Mouse (Mus musculus) layer of hippocampus, adult 9-10 months (tissue): ENCODE results near the gene 4933407L21Rik.

Experiments
- DNase-seq: peaks from one replicate; pipeline ENCODE4 v3.0.0; 2022; ENCODE audit warnings: low spot score

The 4933407L21Rik gene

DNA sequence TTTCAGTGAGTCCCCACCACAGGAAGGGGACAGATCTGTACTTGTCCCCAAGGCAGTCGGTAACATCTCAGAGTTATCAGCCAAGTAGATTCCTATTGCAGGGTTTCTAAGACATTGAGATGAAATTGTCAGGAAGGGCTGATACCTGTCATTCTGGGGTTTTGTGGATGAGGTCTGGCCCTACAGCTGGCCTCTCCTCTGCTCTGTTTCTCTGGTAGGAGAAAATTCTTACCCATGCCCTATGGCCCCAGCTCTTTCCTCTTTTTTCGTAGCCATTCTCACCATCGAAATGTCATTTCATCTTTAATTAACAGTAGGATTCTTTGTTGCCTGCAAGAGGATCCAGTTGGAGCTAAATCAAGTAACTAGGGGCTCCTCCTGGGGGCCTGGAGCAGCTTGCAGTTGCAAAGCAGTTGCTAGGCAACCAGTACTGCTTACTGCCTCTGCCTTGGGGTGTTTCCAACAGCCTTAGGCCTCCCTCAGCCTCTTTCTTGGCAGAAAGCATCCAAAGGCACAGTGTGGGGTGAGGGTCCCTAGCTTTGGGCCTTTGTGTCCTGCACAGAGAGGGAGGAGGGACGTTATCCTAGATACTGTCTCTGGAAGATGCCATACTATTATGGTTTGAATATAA is at the start of gene 4933407L21Rik:
4933407L21Rik (plus strand) TSS at position 427 of the 631 bp plus-strand sequence.
- DNase-seq = peak; percentile 67

DNA sequence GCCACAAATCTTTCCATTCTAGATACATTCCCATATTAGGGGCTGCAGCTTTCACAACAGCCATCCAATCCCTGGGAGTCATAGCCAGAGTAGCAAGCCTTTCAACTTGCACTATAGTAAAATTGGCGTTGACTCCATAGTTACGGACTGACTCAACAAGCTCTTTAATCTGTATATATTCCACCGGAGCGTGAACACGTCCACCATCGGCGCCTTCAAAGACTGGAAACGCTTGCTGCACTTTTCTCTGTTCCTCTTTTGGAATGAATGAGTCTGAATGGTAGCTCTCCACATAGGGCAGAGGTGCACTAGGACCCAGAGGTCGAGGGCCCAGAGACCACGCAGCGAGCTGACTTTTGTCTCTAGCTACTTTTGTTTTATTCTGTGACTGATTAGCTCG is 46.3 kb upstream of the 4933407L21Rik start:
- no peak for DNase-seq

DNA sequence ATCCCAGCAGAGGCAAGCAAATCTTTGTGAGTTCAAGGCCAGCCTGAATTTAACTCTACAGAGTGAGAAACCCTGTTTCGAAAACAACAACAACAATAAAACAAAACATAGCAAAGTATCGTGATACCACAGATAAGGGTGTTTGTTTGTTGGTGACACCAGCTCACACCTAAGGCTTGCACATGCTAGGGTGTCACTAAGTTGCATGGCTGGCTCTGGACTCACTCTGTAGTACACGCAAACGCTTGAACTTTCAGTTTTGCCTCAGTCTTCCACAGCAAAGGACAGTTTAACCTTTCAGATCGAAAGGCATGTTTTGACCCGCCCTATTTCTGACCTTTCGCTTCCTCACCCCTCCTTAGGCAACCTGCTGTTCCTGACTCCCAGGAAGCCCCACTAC is 41.1 kb upstream of the 4933407L21Rik start:
- no peak for DNase-seq

DNA sequence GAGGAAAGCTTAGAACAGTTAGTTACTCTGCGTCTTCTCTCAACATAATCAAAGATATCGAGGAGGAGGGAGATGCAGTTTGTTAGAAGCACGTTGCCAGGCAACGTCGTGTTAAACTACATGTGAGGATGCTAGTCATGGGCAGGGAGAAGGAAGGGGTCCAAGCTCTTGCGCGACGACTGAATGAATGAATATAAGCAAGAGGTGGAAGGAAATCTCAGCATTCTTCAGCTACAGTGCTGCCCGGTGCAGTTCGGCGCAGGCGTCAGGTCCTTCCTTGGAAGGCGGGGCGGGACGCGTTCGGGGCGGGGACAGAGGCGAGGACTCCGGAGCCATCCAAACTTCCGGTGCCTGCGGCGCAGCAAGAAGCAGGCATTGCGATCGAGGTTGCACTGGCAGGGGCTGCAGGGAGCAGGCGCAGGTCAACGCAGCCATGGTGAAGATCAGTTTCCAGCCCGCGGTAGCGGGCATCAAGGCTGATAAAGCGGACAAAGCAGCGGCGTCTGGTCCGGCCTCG is 34.0 kb upstream of the 4933407L21Rik start, which contains the start of gene Itm2c:
Itm2c (plus strand) TSS at position 51 of the 517 bp plus-strand sequence.
- DNase-seq = peak; percentile 68

DNA sequence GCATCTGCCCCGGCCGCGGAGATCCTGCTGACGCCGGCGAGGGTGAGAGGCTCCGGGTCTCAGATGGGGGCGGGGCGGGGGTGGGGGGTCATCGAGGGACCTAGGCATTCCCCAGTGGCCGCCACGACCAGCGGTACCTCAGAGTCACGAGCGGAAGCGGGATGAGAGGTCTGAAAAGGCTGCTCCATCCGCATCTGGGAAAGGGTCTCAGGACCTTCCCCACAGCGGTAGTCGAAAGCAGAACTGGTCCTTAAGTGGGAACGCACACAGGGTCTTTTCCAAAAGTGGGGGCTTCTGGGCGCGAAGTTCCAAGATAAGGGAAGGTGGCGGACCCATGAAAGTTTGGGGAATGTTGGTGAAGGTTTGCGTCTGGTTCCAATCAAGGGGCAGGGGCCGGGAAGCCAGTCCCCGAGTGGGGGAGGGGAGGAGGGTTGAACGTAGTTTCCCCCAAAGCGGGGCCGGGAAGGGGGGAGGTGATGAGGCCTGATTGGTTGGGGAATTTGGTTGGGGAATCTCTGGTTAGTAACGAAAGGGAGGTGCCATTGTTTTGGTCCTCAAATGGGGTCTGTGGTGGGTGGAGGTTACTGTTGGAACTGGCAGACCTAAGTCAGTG is 33.4 kb upstream of the 4933407L21Rik start:
- DNase-seq = no peak

DNA sequence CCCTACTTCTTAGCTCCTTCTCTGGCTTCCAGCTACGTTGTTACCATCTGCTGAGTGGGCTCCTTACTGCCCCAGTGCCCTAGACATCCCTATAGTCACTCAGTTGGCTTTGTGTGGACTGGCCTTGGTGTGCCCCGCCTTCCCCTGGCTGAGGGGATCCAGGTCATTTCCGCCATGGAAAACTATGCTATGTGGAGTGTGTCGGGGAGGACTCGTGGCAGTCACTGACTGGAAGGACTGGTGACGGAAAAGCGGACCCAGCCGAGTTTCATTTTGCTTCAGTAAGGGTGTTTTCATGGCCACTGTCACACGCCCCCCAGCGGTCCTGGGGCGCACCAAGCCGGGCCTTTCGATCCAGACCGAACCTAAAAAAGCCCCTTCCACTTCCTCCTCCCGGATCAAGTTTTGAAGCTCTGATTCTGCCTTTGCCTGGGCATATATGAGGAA is 32.9 kb upstream of the 4933407L21Rik start:
- peak; percentile 68 for DNase-seq

DNA sequence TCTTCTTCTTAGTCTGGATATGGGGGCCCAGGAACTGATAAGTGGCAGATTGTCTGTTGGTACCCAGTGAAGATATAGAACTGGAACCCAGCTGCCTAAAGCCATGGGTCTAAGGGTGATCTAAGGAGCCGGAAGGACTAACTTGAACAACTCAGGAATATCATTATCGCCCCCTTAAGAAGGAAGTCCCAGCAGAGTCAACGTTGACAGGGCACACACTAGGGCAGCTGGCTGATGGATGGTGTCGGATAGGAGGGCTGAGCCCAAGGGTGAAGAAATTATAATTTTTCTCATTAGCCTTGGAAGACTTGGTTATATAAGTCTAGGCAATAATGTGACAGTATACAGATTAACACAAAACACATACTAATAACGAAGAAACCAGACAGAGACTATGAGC is 32.2 kb upstream of the 4933407L21Rik start:
- no peak for DNase-seq

GRCm38 (mm10) chr1:85896781-85897700 is 31.2 kb upstream of the 4933407L21Rik start:
- no peak for DNase-seq

GRCm38 (mm10) chr1:85897901-85898760 is 30.2 kb upstream of the 4933407L21Rik start:
- no peak for DNase-seq

GRCm38 (mm10) chr1:85898761-85899387 is 29.4 kb upstream of the 4933407L21Rik start:
- no peak for DNase-seq

- DNase-seq = no peak
Measured at GRCm38 (mm10) chr1:85899388-85899761, 28.9 kb upstream of the 4933407L21Rik start.

DNA sequence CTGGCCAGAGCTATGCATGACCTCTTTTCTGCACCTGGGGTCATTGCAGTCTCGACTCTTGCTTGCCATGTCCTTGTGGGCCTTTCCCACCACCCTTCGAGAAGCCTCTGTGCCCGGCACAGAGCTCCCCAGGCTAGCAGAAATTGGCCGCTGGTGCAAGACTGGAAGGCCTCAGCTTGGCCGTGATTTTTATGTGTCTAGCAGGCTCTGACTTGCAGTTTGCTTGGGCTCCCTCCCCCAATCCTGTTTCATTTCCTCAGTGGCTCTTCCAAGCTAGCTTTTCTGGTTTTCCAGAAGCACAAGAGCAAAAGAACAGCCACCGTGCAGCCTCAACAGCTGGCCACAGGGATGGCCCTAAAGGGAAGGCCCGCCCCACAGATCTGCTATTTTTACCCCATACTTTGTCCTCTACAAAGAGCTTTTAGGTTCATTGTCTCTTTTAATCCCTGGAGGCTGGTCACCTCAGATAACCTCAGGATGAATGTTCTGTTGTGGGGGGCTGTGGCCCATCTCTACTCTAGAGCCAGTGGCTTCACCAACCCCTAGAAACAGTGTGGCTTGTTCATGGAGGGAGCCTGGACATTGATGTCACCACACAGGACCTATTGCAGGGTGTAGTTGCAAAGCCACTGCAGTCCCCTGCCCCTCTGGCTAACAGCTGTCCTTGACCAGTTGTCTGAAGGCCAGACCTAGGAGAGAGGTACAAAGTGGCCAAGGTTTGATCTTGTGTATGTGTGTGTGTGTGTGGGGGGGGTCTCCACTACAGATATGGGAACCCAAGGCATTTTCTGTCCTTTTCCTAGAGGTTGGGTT is 27.6 kb upstream of the 4933407L21Rik start:
- DNase-seq = no peak

- no peak for DNase-seq
Measured at GRCm38 (mm10) chr1:85901516-85902107, 26.7 kb upstream of the 4933407L21Rik start.

- no peak for DNase-seq
Measured at GRCm38 (mm10) chr1:85902108-85902561, 26.1 kb upstream of the 4933407L21Rik start.

- DNase-seq = no peak
Measured at GRCm38 (mm10) chr1:85906892-85907291, 21.4 kb upstream of the 4933407L21Rik start.

- no peak for DNase-seq
Measured at GRCm38 (mm10) chr1:85908754-85909590, 19.3 kb upstream of the 4933407L21Rik start.

DNA sequence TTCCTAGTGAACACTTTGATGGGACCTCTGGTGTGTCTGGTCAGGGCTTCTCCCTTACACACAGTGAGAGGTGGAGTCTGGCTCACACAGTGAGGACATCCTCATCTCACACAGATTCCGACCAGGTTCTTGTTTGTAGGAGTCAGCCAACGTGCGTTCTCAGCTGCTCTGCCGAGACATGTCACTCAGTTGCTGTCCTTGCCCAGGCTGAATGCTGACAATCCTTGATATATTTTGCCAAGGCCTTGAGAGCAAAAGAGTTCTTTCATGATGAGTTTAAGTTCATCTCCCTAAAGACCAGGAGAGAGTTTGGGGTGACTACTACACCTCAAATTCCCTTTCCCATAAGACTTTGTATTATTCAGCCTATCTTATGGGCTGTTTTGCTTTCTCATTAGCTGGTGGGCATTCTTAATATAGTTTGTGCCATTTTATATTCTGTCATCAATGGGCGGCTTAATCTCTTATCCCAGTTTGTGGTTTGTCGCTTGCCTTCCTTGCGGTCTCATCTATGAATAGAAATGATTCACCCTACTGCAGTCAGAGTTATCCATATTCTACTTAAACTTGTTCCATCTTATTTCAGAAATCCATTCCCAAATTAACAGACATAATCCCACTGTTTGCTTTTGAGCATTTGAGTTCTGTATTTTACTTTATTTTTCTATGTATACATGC is 15.1 kb upstream of the 4933407L21Rik start:
- no peak for DNase-seq

DNA sequence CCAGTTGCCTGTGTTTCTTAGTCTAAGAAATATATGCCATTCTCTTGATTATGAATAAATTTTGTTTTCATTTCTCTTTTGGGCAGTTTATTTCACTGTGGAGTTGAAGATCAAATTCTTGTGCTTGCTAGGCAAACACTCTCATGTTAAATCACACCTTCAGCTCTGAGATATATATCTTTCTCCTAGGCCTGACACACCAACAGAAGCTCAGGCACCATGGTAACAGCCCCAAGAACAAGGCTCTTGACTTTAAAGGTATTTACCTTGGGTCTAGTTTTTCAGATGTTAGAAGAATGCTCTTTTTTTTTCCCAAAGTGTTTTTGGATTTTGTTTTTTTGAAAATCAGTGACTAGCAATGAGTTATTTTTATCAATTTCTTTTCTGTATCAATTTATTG is 12.4 kb upstream of the 4933407L21Rik start:
- DNase-seq = no peak
